Mouse (Mus musculus) heart, postnatal 0 days (tissue): Measurements from ENCODE around the gene Ropn1. TPM values are rescaled to one million over a fixed set of nuclear protein-coding genes. Genes with fewer than 3 reads are reported as not detected.
"Not testable (repeated sequence)": the region's sequence is repeated elsewhere in the genome, so short reads cannot be mapped to it uniquely, and the experiment has no call there.

Source experiments
- ATAC-seq: fragments of 200-750 bp; cut with Nextera tagmentation; 2 replicates; pipeline ENCODE4 v1.8.0; 2017; ENCODE audit warnings: low read depth, moderate number of reproducible peaks, moderate library complexity; ENCODE audit not compliant: insufficient read depth
- DNase-seq: peaks from one replicate; pipeline ENCODE4 v3.0.0-alpha.2; 2016; ENCODE audit warnings: low spot score
- H3K27ac ChIP-seq: fragments of 300-500 bp; sonication (generic); 2 replicates; pipeline ENCODE4 v1.5.1; 2014; ENCODE audit warnings: low read depth, mild to moderate bottlenecking
- H3K27me3 ChIP-seq: fragments of 300-500 bp; sonication (generic); 2 replicates; pipeline ENCODE4 v1.6.1; 2014; ENCODE audit warnings: low read length, mixed read lengths; ENCODE audit not compliant: control insufficient read depth, insufficient read depth
- H3K36me3 ChIP-seq: fragments of 300-500 bp; sonication (generic); replicated peaks from 2 replicates; pipeline ENCODE4 v1.6.1; 2014; ENCODE audit warnings: low read length, mixed read lengths; ENCODE audit not compliant: control insufficient read depth, insufficient read depth
- H3K4me1 ChIP-seq: fragments of 300-500 bp; sonication (generic); 2 replicates; pipeline ENCODE4 v1.6.1; 2014; ENCODE audit warnings: antibody characterized with exemption; ENCODE audit not compliant: control insufficient read depth, insufficient read depth
- H3K4me2 ChIP-seq: fragments of 300-500 bp; sonication (generic); 2 replicates; pipeline ENCODE4 v1.6.1; 2014; ENCODE audit warnings: low read depth, mild to moderate bottlenecking, low read length, moderate library complexity
- H3K4me3 ChIP-seq: fragments of 300-500 bp; sonication (generic); 2 replicates; pipeline ENCODE4 v1.5.1; 2014; ENCODE audit warnings: low read depth, low read length
- H3K9ac ChIP-seq: fragments of 300-500 bp; sonication (generic); replicated peaks from 2 replicates; pipeline ENCODE4 v1.6.1; 2014; ENCODE audit warnings: low read depth, low read length, mixed read lengths
- H3K9me3 ChIP-seq: fragments of 300-500 bp; sonication (generic); replicated peaks from 2 replicates; pipeline ENCODE4 v1.6.1; 2016; ENCODE audit warnings: low read length; ENCODE audit not compliant: control insufficient read depth
- CTCF ChIP-seq: IDR thresholded peaks from 2 replicates; pipeline ENCODE4 v1.5.1; 2016; ENCODE audit warnings: antibody characterized with exemption, control low read depth, low read depth
- EP300 ChIP-seq: IDR thresholded peaks from 2 replicates; pipeline ENCODE4 v1.6.1; 2016; ENCODE audit warnings: antibody characterized with exemption, low read depth
- WGBS: fragments of 180-500 bp; shearing (Covaris S2); extraction: QIAGEN DNeasy Blood & Tissue Kit; methylation state at CpG from one replicate; pipeline ENCODE4 v1.1.7; 2014; 5-methylcytosine and 5-hydroxymethylcytosine counted together
- polyA plus RNA-seq: library from polyadenylated mRNA; unstranded; fragments of >200 nt; fragmentation: Nextera tagmentation; extraction: Ambion mirVana; gene quantifications from 2 replicates; pipeline ENCODE4 v1.2.1, GENCODE M21; 2015
- total RNA-seq: library from RNA; depleted of rRNA; stranded (reverse); fragments of >200 nt; gene quantifications from 2 replicates; pipeline ENCODE4 v1.2.3, GENCODE M21; 2014; ENCODE audit warnings: low replicate concordance

The Ropn1 gene
- total and polyA plus RNA-seq, 2 experiments from 2014 or later = 2.0 to 14.0 TPM

GRCm38 (mm10) chr16:34690334-34691144 lies 40.8 kb downstream of the Ropn1 start, which contains the start of gene Ccdc14:
Gene Ccdc14 (plus strand): TSS chr16:34690616.
- Histone ChIP-seq H3K4me1 (peaks cover 6% of the 10 kb centered on the region), H3K36me3 (no peaks in the 10 kb centered on the region), H3K27me3 (no peaks in the 10 kb centered on the region), H3K9me3 (no peaks in the 10 kb centered on the region), H3K27ac (peak within 1 kb of the TSS; percentile 73), H3K9ac (peak within 1 kb of the TSS; percentile 66), H3K4me2 (peak within 1 kb of the TSS; percentile 69), H3K4me3 (peak within 1 kb of the TSS; percentile 62)
- under 1% methylated on average over 53 of the region's 53 CpGs for WGBS
- ATAC-seq (peak; percentile 94), DNase-seq (peak; percentile 87)
- TF ChIP-seq EP300 = no peak
- no peak for TF ChIP-seq CTCF

- Histone ChIP-seq H3K27me3 (no peaks in the 10 kb centered on the region), H3K4me1 (peaks cover 6% of the 10 kb centered on the region), H3K27ac (peak overlapping the region; percentile 73), H3K9ac (peak overlapping the region; percentile 66), H3K36me3 (no peaks in the 10 kb centered on the region), H3K9me3 (no peaks in the 10 kb centered on the region), H3K4me3 (peak overlapping the region; percentile 62), H3K4me2 (peak overlapping the region; percentile 69)
- DNase-seq (no peak), ATAC-seq (no peak)
- TF ChIP-seq EP300 (no peak), CTCF (no peak)
- WGBS = 13% methylated on average over 11 of the region's 11 CpGs
Observed at GRCm38 (mm10) chr16:34691156-34691555, 41.4 kb downstream of the Ropn1 start.

- WGBS = 83% methylated on average over 6 of the region's 7 CpGs
- TF ChIP-seq EP300 (no peak), CTCF (no peak)
Observed at GRCm38 (mm10) chr16:34694477-34694876, 44.8 kb downstream of the Ropn1 start.

GRCm38 (mm10) chr16:34698721-34699120 lies 49.0 kb downstream of the Ropn1 start:
- not testable (repeated sequence) for H3K9ac ChIP-seq, H3K4me3 ChIP-seq, H3K4me2 ChIP-seq, DNase-seq, ATAC-seq, H3K27ac ChIP-seq, H3K27me3 ChIP-seq, H3K9me3 ChIP-seq, H3K4me1 ChIP-seq
- peaks cover 14% of the 10 kb centered on the region for H3K36me3 ChIP-seq
- WGBS = 68% methylated on average over 3 of the region's 3 CpGs

More at GRCm38 (mm10) chr16:34694477-34694876, 44.8 kb downstream of the Ropn1 start:
- Histone ChIP-seq H3K4me1 (peaks cover 6% of the 10 kb centered on the region), H3K27ac (no peak overlapping the region), H3K36me3 (peaks cover 13% of the 10 kb centered on the region), H3K9ac (no peak overlapping the region), H3K9me3 (no peaks in the 10 kb centered on the region), H3K4me2 (no peak overlapping the region), H3K4me3 (no peak overlapping the region), H3K27me3 (no peaks in the 10 kb centered on the region)
- no peak for ATAC-seq
- no peak for DNase-seq

GRCm38 (mm10) chr16:34700165-34700827 lies 50.6 kb downstream of the Ropn1 start:
- H3K9ac ChIP-seq = no peak overlapping the region
- peak overlapping the region; percentile 46 for H3K27ac ChIP-seq
- H3K27me3 ChIP-seq = no peaks in the 10 kb centered on the region

More at GRCm38 (mm10) chr16:34700165-34700827, 50.6 kb downstream of the Ropn1 start:
- TF ChIP-seq CTCF (peak; percentile 88), EP300 (no peak)
- H3K4me1 ChIP-seq = no peaks in the 10 kb centered on the region
- H3K4me3 ChIP-seq = no peak overlapping the region
- H3K36me3 ChIP-seq = peaks cover 20% of the 10 kb centered on the region
- peak; percentile 84 for DNase-seq
- H3K4me2 ChIP-seq = no peak overlapping the region
- 15% methylated on average over 7 of the region's 7 CpGs for WGBS
- H3K9me3 ChIP-seq = no peaks in the 10 kb centered on the region
- ATAC-seq = peak; percentile 83
